Mouse (Mus musculus) thymus, postnatal 10 days (tissue): ENCODE measurements at regions not wholly inside any gene's neighbourhood (a gene's known extent, or its start where the extent isn't known, plus 50 kb on each side); places are given as distances from the start of the nearest gene placed in this dataset.

ENCODE experiments used
- DNase-seq, 2 experiments: peaks; one replicate each; pipeline ENCODE4 v3.0.0; 2021; ENCODE audit warnings: low spot score in 2 of 2

GRCm38 (mm10) chr1:185617691-185618090, 163.0 kb downstream of the Slc30a10 start:
- DNase-seq = no peak

GRCm38 (mm10) chr1:185619011-185619410, 164.4 kb downstream of the Slc30a10 start:
- DNase-seq = no peak

GRCm38 (mm10) chr1:185628401-185628800, 173.8 kb downstream of the Slc30a10 start:
- DNase-seq = no peak

GRCm38 (mm10) chr1:185629976-185630375, 175.3 kb downstream of the Slc30a10 start:
- no peak for DNase-seq

GRCm38 (mm10) chr1:185638631-185639030, 184.0 kb downstream of the Slc30a10 start:
- no peak for DNase-seq

- DNase-seq = no peak
Observed at GRCm38 (mm10) chr1:185639486-185639885, 184.8 kb downstream of the Slc30a10 start.

- no peak for DNase-seq
Observed at GRCm38 (mm10) chr1:185644026-185644425, 189.4 kb downstream of the Slc30a10 start.

- no peak for DNase-seq
Observed at GRCm38 (mm10) chr1:185648128-185648527, 193.5 kb downstream of the Slc30a10 start.

- no peak for DNase-seq
Observed at GRCm38 (mm10) chr1:185648926-185649325, 194.3 kb downstream of the Slc30a10 start.

- DNase-seq = no peak
Observed at GRCm38 (mm10) chr1:185650926-185651325, 196.3 kb downstream of the Slc30a10 start.

GRCm38 (mm10) chr1:185655021-185655420, 200.4 kb downstream of the Slc30a10 start:
- DNase-seq = no peak

GRCm38 (mm10) chr1:185655461-185655860, 200.8 kb downstream of the Slc30a10 start:
- DNase-seq = no peak

- DNase-seq = no peak
Observed at GRCm38 (mm10) chr1:185657286-185657685, 202.6 kb downstream of the Slc30a10 start.

GRCm38 (mm10) chr1:185659476-185659875, 204.8 kb downstream of the Slc30a10 start:
- DNase-seq = no peak

GRCm38 (mm10) chr1:185662336-185662735, 207.7 kb downstream of the Slc30a10 start:
- DNase-seq = no peak

- DNase-seq = no peak
Observed at GRCm38 (mm10) chr1:185670029-185670741, 215.5 kb downstream of the Slc30a10 start.

- no peak for DNase-seq
Observed at GRCm38 (mm10) chr1:185672940-185673339, 218.3 kb downstream of the Slc30a10 start.

GRCm38 (mm10) chr1:185675674-185676420, 221.2 kb downstream of the Slc30a10 start:
- DNase-seq = no peak

GRCm38 (mm10) chr1:185681610-185682457, 227.2 kb downstream of the Slc30a10 start:
- DNase-seq = peak in 1 of 2 experiments; percentile 58

GRCm38 (mm10) chr1:185682458-185682750, 227.8 kb downstream of the Slc30a10 start:
- DNase-seq = no peak

GRCm38 (mm10) chr1:185684638-185685037, 230.0 kb downstream of the Slc30a10 start:
- peak in 1 of 2 experiments; percentile 17 for DNase-seq

GRCm38 (mm10) chr1:185688506-185688905, 233.9 kb downstream of the Slc30a10 start:
- no peak for DNase-seq
